In genomic region chr8:94745476-94746184, GRCm38 (mm10) we compare ENCODE assay signal across 31 mouse cellular contexts. TPM values are rescaled to one million over a fixed set of nuclear protein-coding genes. Genes with fewer than 3 reads are reported as not detected.
"Had no signal": no experiment of that assay in that cellular context is flagged by ENCODE, and none has a peak within 500 bp of the region (broad histone marks: within the 10 kb centered on the region; RNA-seq: fewer than 3 reads in every experiment).

Gene Ccl22, plus strand, starts transcription at chr8:94745590.

- H3K4me3 ChIP-seq: gastrocnemius, adult 2 months; heart, adult 2 months; heart, embryonic 13.5 days; heart, embryonic 15.5 days; hindbrain, embryonic 10.5 days; hindbrain, embryonic 12.5 days; intestine, embryonic 15.5 days; kidney, embryonic 15.5 days; limb, embryonic 13.5 days; limb, embryonic 15.5 days had no signal

- H3K27me3 ChIP-seq: heart, embryonic 15.5 days; hindbrain, embryonic 12.5 days; intestine, embryonic 15.5 days; kidney, embryonic 15.5 days; limb, embryonic 13.5 days; limb, embryonic 15.5 days had no signal

- DNase-seq: gastrocnemius, adult 2 months; gastrocnemius, postnatal 10 days; gastrocnemius, postnatal 25 days; heart, adult 2 months; heart, postnatal 14 days; heart, postnatal 4 days; kidney, adult 18-20 months; kidney, adult 9 months; kidney, postnatal 14 days; kidney, postnatal 36 days; layer of hippocampus, adult 9-11 months; layer of hippocampus, postnatal 36 days; left cerebral cortex, postnatal 4 days had no signal

- H3K4me1 ChIP-seq: heart, embryonic 13.5 days; heart, embryonic 15.5 days; hindbrain, embryonic 10.5 days; hindbrain, embryonic 12.5 days; intestine, embryonic 15.5 days; kidney, embryonic 15.5 days; limb, embryonic 13.5 days; limb, embryonic 15.5 days had no signal

- H3K36me3 ChIP-seq: heart, embryonic 13.5 days; heart, embryonic 15.5 days; hindbrain, embryonic 10.5 days; hindbrain, embryonic 12.5 days; intestine, embryonic 15.5 days; kidney, embryonic 15.5 days; limb, embryonic 13.5 days; limb, embryonic 15.5 days had no signal

- H3K27ac ChIP-seq: gastrocnemius, adult 2 months; heart, adult 2 months; heart, embryonic 13.5 days; heart, embryonic 15.5 days; hindbrain, embryonic 10.5 days; hindbrain, embryonic 12.5 days; hindbrain, embryonic 14.5 days; intestine, embryonic 15.5 days; kidney, embryonic 15.5 days; kidney, postnatal 0 days; limb, embryonic 13.5 days; limb, embryonic 15.5 days had no signal

RNA-seq across cellular contexts. Expression of gene Ccl22, which starts in this region (rescaled TPM):
- total RNA-seq: gastrocnemius, adult 2 months; gastrocnemius, postnatal 10 days; gastrocnemius, postnatal 25 days; gastrocnemius, postnatal 4 days; granulocyte monocyte progenitor cell, adult 5-6 weeks; heart, adult 2 months; heart, postnatal 4 days; layer of hippocampus, postnatal 36 days; left cerebral cortex, adult 18-20 months; left cerebral cortex, postnatal 4 days had no signal
- polyA plus RNA-seq: heart, embryonic 11.5 days; heart, embryonic 13.5 days; heart, embryonic 15.5 days; heart, postnatal 0 days; hindbrain, embryonic 10.5 days; hindbrain, embryonic 12.5 days; hindbrain, embryonic 14.5 days; hindbrain, embryonic 16.5 days; inflammation-experienced regulatory T-cells, adult 6 months; intestine, embryonic 15.5 days; kidney, embryonic 15.5 days; kidney, postnatal 0 days; limb, embryonic 11.5 days; limb, embryonic 13.5 days; limb, embryonic 15.5 days had no signal
